Mouse (Mus musculus): ENCODE results near the gene Atp13a3.
"Not testable (repeated sequence)": the region's sequence is repeated elsewhere in the genome, so short reads cannot be mapped to it uniquely, and the experiment has no call there.

Gene Atp13a3

GRCm38 (mm10) chr16:30416707-30417106 is 10.9 kb upstream of the Atp13a3 start:
- no peak for DNase-seq (ENCODE audit: extremely low read depth, insufficient read length, low spot score)

GRCm38 (mm10) chr16:30416284-30416683 is 10.5 kb upstream of the Atp13a3 start:
- DNase-seq (ENCODE audit: extremely low read depth, insufficient read length, low spot score), result no peak

GRCm38 (mm10) chr16:30412680-30413079 is 6.9 kb upstream of the Atp13a3 start:
- DNase-seq (ENCODE audit: extremely low read depth, insufficient read length, low spot score), result no peak

- DNase-seq (ENCODE audit: extremely low read depth, insufficient read length, low spot score), result no peak
These were observed 5.1 kb upstream of the Atp13a3 start for GRCm38 (mm10) chr16:30410914-30411313.

- no peak for DNase-seq (ENCODE audit: extremely low read depth, insufficient read length, low spot score)
These were observed 1.7 kb upstream of the Atp13a3 start for GRCm38 (mm10) chr16:30407513-30407912.

- no peak for DNase-seq (ENCODE audit: extremely low read depth, insufficient read length, low spot score)
These were observed 2.2 kb downstream of the Atp13a3 start for GRCm38 (mm10) chr16:30403528-30403927.

GRCm38 (mm10) chr16:30397127-30398057 is 8.4 kb downstream of the Atp13a3 start:
- peak; percentile 49 for DNase-seq (ENCODE audit: extremely low read depth, insufficient read length, low spot score)

- DNase-seq (ENCODE audit: extremely low read depth, insufficient read length, low spot score), result no peak
These were observed 10.6 kb downstream of the Atp13a3 start for GRCm38 (mm10) chr16:30395136-30395535.

- peak; percentile 72 for DNase-seq (ENCODE audit: extremely low read depth, insufficient read length, low spot score)
These were observed 15.0 kb downstream of the Atp13a3 start for GRCm38 (mm10) chr16:30390650-30391340.

GRCm38 (mm10) chr16:30389831-30390649 is 15.7 kb downstream of the Atp13a3 start:
- DNase-seq (ENCODE audit: extremely low read depth, insufficient read length, low spot score), result peak; percentile 37

GRCm38 (mm10) chr16:30389210-30389684 is 16.5 kb downstream of the Atp13a3 start:
- peak; percentile 65 for DNase-seq (ENCODE audit: extremely low read depth, insufficient read length, low spot score)

- peak; percentile 94 for DNase-seq (ENCODE audit: extremely low read depth, insufficient read length, low spot score)
These were observed 17.1 kb downstream of the Atp13a3 start for GRCm38 (mm10) chr16:30388522-30389209.

GRCm38 (mm10) chr16:30387871-30388460 is 17.8 kb downstream of the Atp13a3 start:
- DNase-seq (ENCODE audit: extremely low read depth, insufficient read length, low spot score), result peak; percentile 69

GRCm38 (mm10) chr16:30386911-30387439 is 18.8 kb downstream of the Atp13a3 start:
- DNase-seq (ENCODE audit: extremely low read depth, insufficient read length, low spot score), result no peak

- DNase-seq (ENCODE audit: extremely low read depth, insufficient read length, low spot score), result no peak
These were observed 20.2 kb downstream of the Atp13a3 start for GRCm38 (mm10) chr16:30385531-30385930.

GRCm38 (mm10) chr16:30376237-30376636 is 29.5 kb downstream of the Atp13a3 start:
- DNase-seq (ENCODE audit: extremely low read depth, insufficient read length, low spot score), result no peak

- no peak for DNase-seq (ENCODE audit: extremely low read depth, insufficient read length, low spot score)
These were observed 30.8 kb downstream of the Atp13a3 start for GRCm38 (mm10) chr16:30374927-30375326.

GRCm38 (mm10) chr16:30374266-30374665 is 31.5 kb downstream of the Atp13a3 start:
- DNase-seq (ENCODE audit: extremely low read depth, insufficient read length, low spot score), result peak; percentile 33

- DNase-seq (ENCODE audit: extremely low read depth, insufficient read length, low spot score), result not testable (repeated sequence)
These were observed 32.5 kb downstream of the Atp13a3 start for GRCm38 (mm10) chr16:30373286-30373685.

Data from 3134 (cell line).